Mouse (Mus musculus) cortical plate, adult 2 months (tissue): ENCODE data around the gene Sh2d4b.

Experiments used
- CTCF ChIP-seq: fragments of 200-500 bp; IDR thresholded peaks from 2 replicates; pipeline ENCODE4 v1.5.1; 2011; ENCODE audit warnings: mild to moderate bottlenecking, control low read depth, low read length; ENCODE audit not compliant: insufficient read depth; ENCODE audit errors: extremely low read depth
- POLR2A ChIP-seq: fragments of 200-500 bp; IDR thresholded peaks from 2 replicates; pipeline ENCODE4 v1.6.1; 2011; ENCODE audit warnings: mild to moderate bottlenecking, low read length, control low read depth; ENCODE audit not compliant: insufficient read depth; ENCODE audit errors: extremely low read depth

GRCm38 (mm10) chr14:40769097-40770090 lies 123.7 kb downstream of the Sh2d4b start:
- TF ChIP-seq CTCF (no peak), POLR2A (no peak)
